Mouse (Mus musculus): ENCODE measurements around the gene Gm4858. TPM values are rescaled to one million over a fixed set of nuclear protein-coding genes. Genes with fewer than 3 reads are reported as not detected.

The Gm4858 gene
- polyA plus RNA-seq, 1 experiment from 2014 or later, result not detected

- Histone ChIP-seq H3K4me2 (no peak overlapping the region), H3K4me1 (replicated peaks) (no peaks in the 10 kb centered on the region), H3K27me3 (no peaks in the 10 kb centered on the region), H3K9ac (no peak overlapping the region), H3K36me3 (no peaks in the 10 kb centered on the region), H3K27ac (no peak overlapping the region), H3K4me3 (no peak overlapping the region), H3K9me3 (replicated peaks) (no peaks in the 10 kb centered on the region)
- no peak for ATAC-seq (replicated peaks; ENCODE audit: insufficient number of reproducible peaks, insufficient read depth, low FRiP score, low read depth)
- WGBS, result 3% methylated on average over 2 of the region's 2 CpGs
Observed at GRCm38 (mm10) chr3:93114481-93114880, 45.9 kb downstream of the Gm4858 start.

GRCm38 (mm10) chr3:93119101-93119500 is 50.5 kb downstream of the Gm4858 start:
- no peaks in the 10 kb centered on the region for H3K4me1 ChIP-seq (replicated peaks)
- H3K9ac ChIP-seq, result no peak overlapping the region
- no peak for ATAC-seq (replicated peaks; ENCODE audit: insufficient number of reproducible peaks, insufficient read depth, low FRiP score, low read depth)
- 43% methylated on average over 4 of the region's 4 CpGs for WGBS
- H3K36me3 ChIP-seq, result no peaks in the 10 kb centered on the region
- no peak overlapping the region for H3K4me2 ChIP-seq
- no peaks in the 10 kb centered on the region for H3K9me3 ChIP-seq (replicated peaks)
- no peaks in the 10 kb centered on the region for H3K27me3 ChIP-seq
- no peak overlapping the region for H3K4me3 ChIP-seq
- no peak overlapping the region for H3K27ac ChIP-seq

Other genes with a start within 250 kb of the Gm4858 start
- not detected in 2 replicates for gene Kprp, start 241.6 kb upstream of the Gm4858 start, polyA plus RNA-seq (2015; fragmentation: Nextera tagmentation; extraction: Ambion mirVana)
- not detected in 2 replicates for gene Lce1l, start 217.5 kb upstream of the Gm4858 start, polyA plus RNA-seq (2015; fragmentation: Nextera tagmentation; extraction: Ambion mirVana)
- not detected in 2 replicates for gene 2310050C09Rik, start 198.6 kb upstream of the Gm4858 start, polyA plus RNA-seq (2015; fragmentation: Nextera tagmentation; extraction: Ambion mirVana)
- not detected in 2 replicates for gene Lce3a, start 142.6 kb upstream of the Gm4858 start, polyA plus RNA-seq (2015; fragmentation: Nextera tagmentation; extraction: Ambion mirVana)
- not detected in 2 replicates for gene Lce3b, start 135.8 kb upstream of the Gm4858 start, polyA plus RNA-seq (2015; fragmentation: Nextera tagmentation; extraction: Ambion mirVana)
- gene Lce3c, start 124.3 kb upstream of the Gm4858 start, polyA plus RNA-seq (2015; fragmentation: Nextera tagmentation; extraction: Ambion mirVana), result not detected in 2 replicates
- not detected in 2 replicates for gene Lce3d, start 111.4 kb upstream of the Gm4858 start, polyA plus RNA-seq (2015; fragmentation: Nextera tagmentation; extraction: Ambion mirVana)
- gene Lce3e, start 101.8 kb upstream of the Gm4858 start, polyA plus RNA-seq (2015; fragmentation: Nextera tagmentation; extraction: Ambion mirVana), result not detected in 2 replicates
- gene Lce3f, start 76.6 kb upstream of the Gm4858 start, polyA plus RNA-seq (2015; fragmentation: Nextera tagmentation; extraction: Ambion mirVana), result 0.29 TPM in 1 of 2 replicates, not detected in the other
- gene Crct1, start 53.1 kb upstream of the Gm4858 start, polyA plus RNA-seq (2015; fragmentation: Nextera tagmentation; extraction: Ambion mirVana), result 0.18 TPM in 1 of 2 replicates, not detected in the other
- gene Lce1m, start 49.8 kb upstream of the Gm4858 start, polyA plus RNA-seq (2015; fragmentation: Nextera tagmentation; extraction: Ambion mirVana), result not detected in 2 replicates
- gene Crnn, start 76.0 kb downstream of the Gm4858 start, polyA plus RNA-seq (2015; fragmentation: Nextera tagmentation; extraction: Ambion mirVana), result not detected in 2 replicates
- not detected in 2 replicates for gene Flg2, start 128.5 kb downstream of the Gm4858 start, polyA plus RNA-seq (2015; fragmentation: Nextera tagmentation; extraction: Ambion mirVana)
- gene Flg, start 204.7 kb downstream of the Gm4858 start, polyA plus RNA-seq (2015; fragmentation: Nextera tagmentation; extraction: Ambion mirVana), result not detected in 2 replicates